Mouse (Mus musculus) monocyte, adult 5-6 weeks (primary cell): ENCODE data around the gene Spag6l. TPM values are rescaled to one million over a fixed set of nuclear protein-coding genes. Genes with fewer than 3 reads are reported as not detected.

Experiments used
- total RNA-seq: library from RNA; stranded (forward); fragments of 200-1000, 200-491, 200-594 nt; gene quantifications from 3 replicates; pipeline ENCODE4 v1.2.3, GENCODE M21; 2017

The Spag6l gene
- total RNA-seq, 1 experiment from 2014 or later = not detected

Other genes with a start within 250 kb of the Spag6l start
- gene Fgd4, start 228.9 kb downstream of the Spag6l start, total RNA-seq = 109 to 116 TPM (median 115 TPM) in 3 replicates
- gene Olfr19, start 153.1 kb downstream of the Spag6l start, total RNA-seq = not detected in 3 replicates
- not detected in 3 replicates for gene Igll1, start 34.5 kb upstream of the Spag6l start, total RNA-seq
- gene Top3b, start 41.3 kb upstream of the Spag6l start, total RNA-seq = 56.2 to 96.3 TPM (median 60.3 TPM) in 3 replicates
- gene Vpreb1, start 41.4 kb upstream of the Spag6l start, total RNA-seq = 0.68 TPM in 1 of 3 replicates, not detected in the others
- gene Ppm1f, start 67.0 kb upstream of the Spag6l start, total RNA-seq = 4.3 to 10.6 TPM (median 6.3 TPM) in 3 replicates
- 110 to 148 TPM (median 121 TPM) in 3 replicates for gene Mapk1, start 153.9 kb upstream of the Spag6l start, total RNA-seq
- 1.1 to 10.3 TPM (median 3.9 TPM) in 3 replicates for gene Ypel1, start 240.2 kb upstream of the Spag6l start, total RNA-seq